10 mouse cellular contexts compared by ENCODE assay signal in genomic region chr10:94976329-94976728, GRCm38 (mm10). TPM values are rescaled to one million over a fixed set of nuclear protein-coding genes. Genes with fewer than 3 reads are reported as not detected.
DNase-seq lines count a peak whose midpoint lies in the region; ATAC-seq and TF ChIP-seq lines count a peak whose summit lies in the region.
"Had no signal": no experiment of that assay in that cellular context is flagged by ENCODE, and none has a peak within 500 bp of the region (broad histone marks: within the 10 kb centered on the region; RNA-seq: fewer than 3 reads in every experiment).

No protein-coding gene starts in this region.

- ATAC-seq in midbrain, embryonic 11.5 days (ENCODE audit: low FRiP score) = no peak
- no peak for ATAC-seq in midbrain, embryonic 15.5 days (replicated peaks)

- 63% methylated on average over 5 of the region's 5 CpGs for WGBS in midbrain, embryonic 11.5 days
- 64% methylated on average over 5 of the region's 5 CpGs for WGBS in midbrain, embryonic 15.5 days
- WGBS in embryonic facial prominence, embryonic 10.5 days = 60% methylated on average over 5 of the region's 5 CpGs

- H3K27me3 ChIP-seq in midbrain, embryonic 11.5 days (ENCODE audit: control insufficient read depth, insufficient read depth, low read length) = no peaks in the 10 kb centered on the region
- H3K27me3 ChIP-seq in midbrain, embryonic 15.5 days (replicated peaks) = no peaks in the 10 kb centered on the region
- H3K27me3 ChIP-seq in embryonic facial prominence, embryonic 10.5 days (replicated peaks; ENCODE audit: low read depth, poor library complexity, severe bottlenecking) = no peaks in the 10 kb centered on the region
- H3K27me3 ChIP-seq: embryonic facial prominence, embryonic 13.5 days had no signal

- no peak overlapping the region for H3K9ac ChIP-seq in midbrain, embryonic 11.5 days (ENCODE audit: low read length)
- H3K9ac ChIP-seq in midbrain, embryonic 15.5 days = no peak overlapping the region
- H3K9ac ChIP-seq: embryonic facial prominence, embryonic 13.5 days; lung, embryonic 15.5 days had no signal

- peaks cover 6% of the 10 kb centered on the region for H3K4me1 ChIP-seq in midbrain, embryonic 11.5 days (ENCODE audit: control insufficient read depth, insufficient read depth, low read length)
- peaks cover 13% of the 10 kb centered on the region for H3K4me1 ChIP-seq in midbrain, embryonic 15.5 days
- peaks cover 7% of the 10 kb centered on the region for H3K4me1 ChIP-seq in embryonic facial prominence, embryonic 10.5 days

- intact Hi-C loops in gastrocnemius, adult 2 months (cut with DNase I) = no loop called here

- no peak for DNase-seq in gastrocnemius, adult 2 months
- no peak for DNase-seq in gastrocnemius, postnatal 25 days
- DNase-seq in midbrain, embryonic 11.5 days (ENCODE audit: low spot score, missing footprints) = peak; percentile 85
- peak; percentile 51 for DNase-seq in embryonic facial prominence, embryonic 10.5 days (ENCODE audit: low spot score)
- peak; percentile 36 for DNase-seq in thymus, postnatal 0 days (ENCODE audit: low spot score)
- no peak for DNase-seq in layer of hippocampus, adult 9-10 months (ENCODE audit: low spot score)
- DNase-seq in right cerebral cortex, adult 2 months (ENCODE audit: low spot score in 2 of 2) = no peak

- no peaks in the 10 kb centered on the region for H3K9me3 ChIP-seq in midbrain, embryonic 11.5 days (ENCODE audit: control insufficient read depth, low read length)
- no peaks in the 10 kb centered on the region for H3K9me3 ChIP-seq in midbrain, embryonic 15.5 days
- no peaks in the 10 kb centered on the region for H3K9me3 ChIP-seq in embryonic facial prominence, embryonic 10.5 days
- H3K9me3 ChIP-seq: lung, embryonic 15.5 days had no signal

- H3K27ac ChIP-seq in gastrocnemius, adult 2 months = no peak overlapping the region
- H3K27ac ChIP-seq in midbrain, embryonic 11.5 days (ENCODE audit: low read depth, low read length) = no peak overlapping the region
- no peak overlapping the region for H3K27ac ChIP-seq in midbrain, embryonic 15.5 days
- no peak overlapping the region for H3K27ac ChIP-seq in embryonic facial prominence, embryonic 10.5 days (replicated peaks)
- H3K27ac ChIP-seq: embryonic facial prominence, embryonic 13.5 days; lung, embryonic 15.5 days had no signal

- H3K4me2 ChIP-seq in midbrain, embryonic 11.5 days = no peak overlapping the region
- no peak overlapping the region for H3K4me2 ChIP-seq in midbrain, embryonic 15.5 days
- H3K4me2 ChIP-seq: embryonic facial prominence, embryonic 13.5 days; lung, embryonic 15.5 days had no signal

- TF ChIP-seq CTCF in gastrocnemius, adult 2 months (IDR thresholded peaks at IDR 0.05) = peak; percentile 42

- no peak overlapping the region for H3K4me3 ChIP-seq in gastrocnemius, adult 2 months
- H3K4me3 ChIP-seq in midbrain, embryonic 11.5 days (ENCODE audit: low read depth, low read length) = no peak overlapping the region
- H3K4me3 ChIP-seq in midbrain, embryonic 15.5 days = no peak overlapping the region
- no peak overlapping the region for H3K4me3 ChIP-seq in embryonic facial prominence, embryonic 10.5 days
- H3K4me3 ChIP-seq: embryonic facial prominence, embryonic 13.5 days; lung, embryonic 15.5 days had no signal

- H3K36me3 ChIP-seq in midbrain, embryonic 11.5 days (ENCODE audit: control insufficient read depth, insufficient read depth, low read length) = no peaks in the 10 kb centered on the region
- H3K36me3 ChIP-seq in midbrain, embryonic 15.5 days (replicated peaks) = no peaks in the 10 kb centered on the region
- H3K36me3 ChIP-seq in embryonic facial prominence, embryonic 10.5 days (replicated peaks) = no peaks in the 10 kb centered on the region
- H3K36me3 ChIP-seq: embryonic facial prominence, embryonic 13.5 days; lung, embryonic 15.5 days had no signal

RNA-seq across cellular contexts. Expression of gene Plxnc1, which starts 31.7 kb away (rescaled TPM):
- under 1 TPM; 0.33 to 0.59 TPM for total RNA-seq in gastrocnemius, adult 2 months (2021)
- total RNA-seq in gastrocnemius, postnatal 25 days (2021) = under 1 TPM; 0.61 to 0.75 TPM
- polyA plus RNA-seq in midbrain, embryonic 11.5 days (2014; fragmentation: Nextera tagmentation; extraction: Ambion mirVana) = 5.3 and 6.3 TPM in 2 replicates
- 17.8 and 18.2 TPM in 2 replicates for polyA plus RNA-seq in midbrain, embryonic 15.5 days (2015; fragmentation: Nextera tagmentation; extraction: Ambion mirVana)
- polyA plus RNA-seq in embryonic facial prominence, embryonic 10.5 days (2016; fragmentation: Nextera tagmentation; extraction: Ambion mirVana) = 1.1 and 1.3 TPM in 2 replicates
- polyA plus RNA-seq in thymus, postnatal 0 days (2015; fragmentation: Nextera tagmentation; extraction: Ambion mirVana) = 3.2 and 3.8 TPM in 2 replicates

Comparison
In these comparisons a context has a peak if more than half of its experiments do, and no peak if none do; other contexts are left out.
1. DNase-seq: peak in midbrain, embryonic 11.5 days (single experiment), embryonic facial prominence, embryonic 10.5 days (single experiment) and thymus, postnatal 0 days (single experiment); none in gastrocnemius, adult 2 months (single experiment), gastrocnemius, postnatal 25 days (single experiment), layer of hippocampus, adult 9-10 months (single experiment) and right cerebral cortex, adult 2 months (0 of 2).